Mouse (Mus musculus) olfactory bulb, adult 2 months (tissue): ENCODE data around the gene Dgat2. TPM values are rescaled to one million over a fixed set of nuclear protein-coding genes. Genes with fewer than 3 reads are reported as not detected.

Source experiments
- H3K27ac ChIP-seq: fragments of 200-500 bp; 2 replicates; pipeline ENCODE4 v1.5.1; 2012; ENCODE audit warnings: low read depth, low read length; ENCODE audit not compliant: insufficient read depth
- H3K4me1 ChIP-seq: fragments of 200-500 bp; 2 replicates; pipeline ENCODE4 v1.6.1; 2012; ENCODE audit warnings: low read length; ENCODE audit not compliant: control insufficient read depth, insufficient read depth
- H3K4me3 ChIP-seq: fragments of 200-500 bp; 2 replicates; pipeline ENCODE4 v1.5.1; 2012; ENCODE audit warnings: mild to moderate bottlenecking, low read depth, low read length, moderate library complexity; ENCODE audit not compliant: insufficient read depth
- CTCF ChIP-seq: fragments of 200-500 bp; IDR thresholded peaks from 2 replicates; pipeline ENCODE4 v1.5.1; 2012; ENCODE audit warnings: low read depth, mild to moderate bottlenecking, low read length, moderate library complexity; ENCODE audit not compliant: insufficient read depth
- POLR2A ChIP-seq: fragments of 200-500 bp; IDR thresholded peaks from 2 replicates; pipeline ENCODE4 v1.6.1; 2012; ENCODE audit warnings: mild to moderate bottlenecking, low read depth, low read length, moderate library complexity; ENCODE audit not compliant: insufficient read depth
- WGBS: fragments of 180-500 bp; shearing (Covaris S2); methylation state at CpG from one replicate; pipeline ENCODE4 v1.1.7; 2018; 5-methylcytosine and 5-hydroxymethylcytosine counted together
- polyA plus RNA-seq: library from polyadenylated mRNA; stranded (reverse); fragments of >200 nt; gene quantifications from 2 replicates; pipeline ENCODE4 v1.2.4, GENCODE M21; 2012; ENCODE audit warnings: low replicate concordance; ENCODE audit not compliant: missing spikeins, insufficient read depth, insufficient read length

Dgat2 gene
- polyA plus RNA-seq, 1 experiment = not detected

GRCm38 (mm10) chr7:99169717-99170403 lies 12.7 kb downstream of the Dgat2 start:
- WGBS = 89% methylated on average over 9 of the region's 9 CpGs
- TF ChIP-seq CTCF (no peak), POLR2A (no peak)
- Histone ChIP-seq H3K4me1 (peaks cover 14% of the 10 kb centered on the region), H3K27ac (no peak overlapping the region), H3K4me3 (no peak overlapping the region)

DNA sequence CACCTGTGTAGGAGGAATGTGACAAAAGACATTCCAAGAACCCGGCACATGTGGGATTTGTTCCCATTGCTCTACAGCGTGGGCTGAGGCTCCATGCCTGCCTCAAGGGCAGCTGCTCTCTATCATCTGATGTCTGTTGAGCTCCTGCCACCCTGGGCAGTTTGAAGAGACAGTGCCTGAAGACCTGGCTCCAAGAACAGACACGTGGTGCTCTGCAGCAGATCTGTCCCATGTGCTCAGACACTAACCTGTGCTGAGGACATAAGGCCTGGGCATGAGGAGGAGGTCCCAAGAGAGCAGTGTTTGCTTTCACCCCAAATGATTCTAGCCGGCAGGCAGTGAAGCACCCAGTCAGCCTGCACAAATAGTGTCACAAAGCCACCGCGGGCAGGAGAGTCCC lies 13.8 kb downstream of the Dgat2 start:
- H3K4me1 ChIP-seq = peaks cover 14% of the 10 kb centered on the region
- TF ChIP-seq CTCF (no peak), POLR2A (no peak)

DNA sequence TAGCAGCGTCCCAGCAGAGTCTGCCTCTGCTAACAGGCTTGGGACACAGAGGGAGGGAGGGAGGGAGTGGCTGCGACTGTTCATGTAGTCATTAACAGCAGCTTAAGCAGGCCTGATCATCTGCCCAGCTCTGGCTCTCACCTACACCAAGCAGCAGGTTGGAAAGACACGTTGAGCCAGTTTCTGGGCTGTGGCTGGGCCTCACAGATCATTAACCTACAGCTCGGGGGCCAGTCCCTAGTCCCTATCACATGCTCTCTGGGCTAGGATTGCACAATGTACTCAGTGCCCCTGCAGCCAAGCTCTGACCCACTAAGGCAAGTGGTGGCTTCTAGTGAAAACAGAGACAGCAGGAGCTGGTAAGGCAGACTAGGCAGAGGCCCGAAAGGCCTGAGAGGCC lies 14.6 kb downstream of the Dgat2 start:
- no peak overlapping the region for H3K4me3 ChIP-seq
- WGBS = 68% methylated on average over 5 of the region's 5 CpGs
- no peak for TF ChIP-seq CTCF
- TF ChIP-seq POLR2A = no peak
- H3K27ac ChIP-seq = no peak overlapping the region
- H3K4me1 ChIP-seq = peaks cover 14% of the 10 kb centered on the region

More for the DNA sequence above, 13.8 kb downstream of the Dgat2 start:
- H3K27ac ChIP-seq = no peak overlapping the region
- H3K4me3 ChIP-seq = no peak overlapping the region
- 86% methylated on average over 6 of the region's 6 CpGs for WGBS

GRCm38 (mm10) chr7:99166159-99166558 lies 16.4 kb downstream of the Dgat2 start:
- 63% methylated on average over 8 of the region's 8 CpGs for WGBS

GRCm38 (mm10) chr7:99164873-99165410 lies 17.6 kb downstream of the Dgat2 start:
- Histone ChIP-seq H3K4me3 (no peak overlapping the region), H3K4me1 (peaks cover 14% of the 10 kb centered on the region), H3K27ac (no peak overlapping the region)
- TF ChIP-seq CTCF = no peak
- no peak for TF ChIP-seq POLR2A
- 85% methylated on average over 7 of the region's 7 CpGs for WGBS

More at GRCm38 (mm10) chr7:99166159-99166558, 16.4 kb downstream of the Dgat2 start:
- no peak for TF ChIP-seq POLR2A
- TF ChIP-seq CTCF = no peak
- Histone ChIP-seq H3K27ac (no peak overlapping the region), H3K4me1 (peaks cover 14% of the 10 kb centered on the region), H3K4me3 (no peak overlapping the region)

- peaks cover 8% of the 10 kb centered on the region for H3K4me1 ChIP-seq
- TF ChIP-seq CTCF (no peak), POLR2A (no peak)
- H3K4me3 ChIP-seq = no peak overlapping the region
- 91% methylated on average over 7 of the region's 7 CpGs for WGBS
- H3K27ac ChIP-seq = no peak overlapping the region
Measured at GRCm38 (mm10) chr7:99162462-99162861, 20.1 kb downstream of the Dgat2 start.

- peaks cover 5% of the 10 kb centered on the region for H3K4me1 ChIP-seq
- no peak for TF ChIP-seq CTCF
- no peak for TF ChIP-seq POLR2A
- no peak overlapping the region for H3K4me3 ChIP-seq
- H3K27ac ChIP-seq = no peak overlapping the region
- WGBS = 92% methylated on average over 11 of the region's 11 CpGs
Measured at GRCm38 (mm10) chr7:99161961-99162360, 20.6 kb downstream of the Dgat2 start.

DNA sequence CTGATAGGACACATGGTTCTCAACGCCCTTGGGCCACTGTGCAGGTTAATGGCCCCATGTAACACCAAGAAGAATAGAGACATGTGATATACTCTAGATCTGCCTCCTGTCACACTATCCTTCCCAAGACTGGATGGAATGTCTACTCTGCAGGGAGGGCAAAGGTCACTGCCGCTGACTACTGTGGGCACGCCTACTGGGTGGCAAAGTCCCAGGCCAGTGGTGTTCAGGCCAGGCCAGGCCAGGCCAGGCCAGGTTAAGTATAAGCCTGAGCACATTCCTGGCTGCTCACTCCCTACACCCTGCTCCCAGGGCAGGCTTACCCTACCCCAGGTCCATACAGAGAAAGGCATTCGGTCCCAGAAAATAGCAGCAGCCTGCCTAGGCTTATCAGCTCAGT lies 21.0 kb downstream of the Dgat2 start:
- H3K4me3 ChIP-seq = no peak overlapping the region
- TF ChIP-seq CTCF (no peak), POLR2A (no peak)
- WGBS = 83% methylated on average over 4 of the region's 4 CpGs
- peaks cover 4% of the 10 kb centered on the region; the same call in 1 of the 2 replicates for H3K4me1 ChIP-seq
- no peak overlapping the region for H3K27ac ChIP-seq

DNA sequence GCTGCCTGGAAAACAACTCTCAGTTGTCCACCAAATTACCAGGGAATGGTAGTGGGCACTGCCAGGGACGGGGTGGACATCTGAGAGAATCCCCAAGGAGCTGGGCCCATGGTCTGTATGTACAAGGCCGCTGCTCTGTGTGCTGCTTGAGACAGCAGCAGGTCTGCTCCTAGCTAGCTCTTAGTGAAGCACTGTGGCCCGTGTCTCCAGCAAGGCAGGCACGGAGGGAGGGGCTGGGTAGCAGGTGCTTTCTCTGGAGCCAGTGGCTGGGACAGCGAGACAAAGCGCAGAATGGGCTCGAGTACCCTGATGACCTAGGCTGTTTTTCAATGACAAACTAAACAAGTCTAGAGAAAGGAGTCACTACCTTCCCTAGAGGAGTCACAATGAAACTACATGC lies 21.5 kb downstream of the Dgat2 start:
- no peak overlapping the region for H3K27ac ChIP-seq
- H3K4me1 ChIP-seq = no peaks in the 10 kb centered on the region
- TF ChIP-seq POLR2A (no peak), CTCF (no peak)
- no peak overlapping the region for H3K4me3 ChIP-seq
- 91% methylated on average over 7 of the region's 7 CpGs for WGBS
